Mouse (Mus musculus): Measurements from ENCODE around the gene Anxa4. TPM values are rescaled to one million over a fixed set of nuclear protein-coding genes. Genes with fewer than 3 reads are reported as not detected.

Anxa4 gene
- total RNA-seq, 2 experiments from 2014 or later: 4.8 to 6.2 TPM

GRCm38 (mm10) chr6:86804646-86805045, 11.3 kb upstream of the Anxa4 start:
- no peak for DNase-seq (ENCODE audit: extremely low spot score in 1 of 2, low spot score in 1 of 2)

DNA sequence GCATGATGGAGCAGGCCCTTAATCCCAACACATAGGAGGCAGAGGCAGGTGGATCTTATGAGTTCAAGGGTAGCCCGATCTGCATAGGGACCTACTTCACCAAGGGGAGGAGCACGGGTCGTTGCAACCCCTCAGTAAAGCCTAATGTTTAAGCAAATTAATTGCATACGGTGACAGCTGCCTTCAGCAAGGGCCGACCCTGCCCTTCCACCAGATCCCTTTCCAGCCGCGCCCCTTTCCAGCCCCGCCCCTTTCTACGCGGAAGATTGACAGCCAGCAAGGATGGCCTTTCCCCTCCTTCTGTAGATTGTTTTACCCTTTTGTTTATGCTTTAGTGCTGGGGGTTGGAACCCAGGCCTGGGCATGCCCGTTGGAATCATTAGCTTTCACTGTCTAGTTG, 8.0 kb upstream of the Anxa4 start:
- no peak for DNase-seq (ENCODE audit: extremely low spot score in 1 of 2, low spot score in 1 of 2)

DNA sequence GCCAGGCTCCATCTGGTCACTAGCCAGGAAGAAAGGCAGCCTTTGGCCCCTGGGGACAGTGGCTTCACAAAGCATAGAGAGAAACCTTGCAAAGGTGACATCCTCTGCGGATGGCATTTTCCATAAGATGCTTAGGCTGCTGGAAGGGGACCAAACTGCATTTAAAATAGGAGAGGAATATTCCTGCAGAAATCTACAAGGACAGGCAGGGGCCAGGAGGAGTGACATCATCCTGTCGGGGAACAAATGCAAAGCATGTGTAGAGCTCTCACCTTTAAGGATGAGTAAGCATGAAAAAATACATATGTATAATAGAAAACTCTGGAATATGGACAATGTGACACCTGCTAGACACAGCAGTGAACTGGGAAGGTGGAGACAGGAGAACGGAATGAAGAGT, 7.1 kb upstream of the Anxa4 start:
- DNase-seq (ENCODE audit: extremely low spot score in 1 of 2, low spot score in 1 of 2): no peak

DNA sequence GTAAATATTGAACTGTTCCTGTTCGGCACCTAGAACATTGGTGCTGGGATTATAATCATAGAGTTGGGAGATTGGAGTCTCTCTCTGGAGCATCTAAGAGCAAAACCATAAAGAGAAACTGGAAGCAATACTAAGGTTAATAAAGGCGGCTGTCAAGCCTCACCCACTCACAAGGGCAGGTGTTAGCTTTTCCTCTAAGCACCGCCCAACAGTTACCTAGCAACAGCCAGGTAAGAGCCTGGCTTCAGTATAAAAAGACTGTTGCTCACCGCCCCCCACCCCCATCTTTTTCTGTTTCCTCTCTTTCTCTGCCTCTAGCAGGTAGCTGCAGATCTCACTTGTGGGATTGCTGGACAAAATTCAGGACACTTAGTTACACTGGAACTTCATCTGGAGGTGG, 4.1 kb upstream of the Anxa4 start:
- DNase-seq (ENCODE audit: extremely low spot score in 1 of 2, low spot score in 1 of 2): no peak

DNA sequence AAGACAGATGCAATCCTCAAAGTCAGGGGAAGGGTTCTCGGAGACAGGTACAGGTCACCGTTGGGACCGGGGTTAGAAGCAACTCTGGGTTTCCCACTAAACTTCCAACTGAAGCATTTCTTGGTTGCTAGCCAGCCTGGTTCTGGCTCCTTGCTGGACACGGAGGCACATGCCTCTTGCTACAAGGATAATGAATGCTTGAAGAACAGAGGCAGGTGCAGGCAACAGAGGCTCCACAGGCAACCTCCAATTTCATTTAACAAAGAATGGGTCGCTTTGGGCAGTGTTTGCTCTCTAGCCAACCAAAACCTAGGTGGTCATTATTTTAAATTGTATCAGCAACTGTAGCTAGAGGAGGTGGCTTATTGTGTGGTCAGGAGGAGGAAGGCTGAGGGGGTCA, 573 bp upstream of the Anxa4 start:
- no peak for DNase-seq (ENCODE audit: extremely low spot score in 1 of 2, low spot score in 1 of 2)

DNA sequence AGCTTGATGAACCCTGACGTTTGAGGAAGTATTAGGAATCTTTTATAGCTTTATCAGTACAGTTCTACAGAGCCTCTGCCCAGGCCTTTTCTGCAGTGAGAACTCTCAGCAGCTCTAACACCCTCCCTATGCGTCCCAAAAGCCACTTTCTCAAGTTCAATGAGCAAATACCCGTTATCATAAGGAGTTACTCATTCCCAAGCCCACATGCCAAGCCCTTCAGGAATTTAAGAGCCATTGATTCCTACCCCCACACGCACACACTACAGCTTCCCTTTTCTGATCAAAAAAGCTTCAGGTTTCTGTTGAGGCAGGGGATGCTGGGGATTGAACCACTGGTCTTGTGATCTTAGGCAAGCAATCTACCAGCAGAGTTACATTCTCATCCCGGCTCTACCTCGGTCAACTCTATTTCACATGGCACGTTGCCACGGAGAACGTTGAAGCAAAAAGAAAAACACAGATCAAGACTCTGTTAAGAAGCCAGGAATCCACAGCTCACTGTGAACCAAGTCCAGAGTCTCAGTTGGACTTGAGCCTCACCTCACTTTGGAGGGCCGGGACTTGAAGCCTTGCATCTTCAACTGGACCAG, 2.9 kb downstream of the Anxa4 start:
- no peak for DNase-seq (ENCODE audit: extremely low spot score in 1 of 2, low spot score in 1 of 2)

- no peak for DNase-seq (ENCODE audit: extremely low spot score in 1 of 2, low spot score in 1 of 2)
Observed at GRCm38 (mm10) chr6:86788242-86788641, 5.1 kb downstream of the Anxa4 start.

DNA sequence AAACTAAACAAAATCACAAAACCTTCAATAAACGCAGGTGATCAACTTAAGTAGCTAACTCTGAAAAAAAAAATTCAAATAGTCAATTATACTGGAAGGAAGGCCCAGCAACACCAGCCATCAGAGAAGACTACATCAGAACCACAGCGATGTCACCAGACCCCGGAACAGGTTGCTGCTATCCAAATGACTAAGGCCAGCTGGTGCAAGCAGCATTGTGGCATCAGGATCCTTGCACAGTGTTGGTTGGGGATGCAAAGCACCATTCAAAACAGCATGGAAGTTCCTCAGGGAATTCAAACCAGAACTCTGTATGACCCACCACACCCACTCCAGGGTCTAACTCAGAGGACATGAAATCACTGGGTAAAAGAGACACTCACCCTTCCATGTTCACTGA, 6.8 kb downstream of the Anxa4 start:
- DNase-seq (ENCODE audit: extremely low spot score in 1 of 2, low spot score in 1 of 2): no peak

- no peak for DNase-seq (ENCODE audit: extremely low spot score in 1 of 2, low spot score in 1 of 2)
Observed at GRCm38 (mm10) chr6:86784739-86785138, 8.6 kb downstream of the Anxa4 start.

DNA sequence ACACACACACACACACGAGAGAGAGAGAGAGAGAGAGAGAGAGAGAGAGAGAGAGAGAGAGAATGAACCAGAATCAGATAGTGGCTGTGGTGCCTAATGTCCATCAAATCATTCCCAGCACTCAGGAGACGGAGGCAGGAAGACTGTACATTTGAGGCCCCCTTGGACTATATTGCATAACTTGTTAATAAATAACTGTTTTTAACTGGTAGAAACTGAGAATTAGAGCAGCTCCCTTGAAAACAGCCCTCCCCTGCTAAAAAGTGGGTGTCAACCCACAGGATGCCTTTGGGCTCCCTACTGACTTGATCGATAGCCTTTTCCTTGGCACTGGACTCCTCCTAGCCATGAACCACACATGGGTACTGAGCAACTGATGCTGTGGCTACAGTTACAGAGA, 11.0 kb downstream of the Anxa4 start:
- no peak for DNase-seq (ENCODE audit: extremely low spot score in 1 of 2, low spot score in 1 of 2)

DNA sequence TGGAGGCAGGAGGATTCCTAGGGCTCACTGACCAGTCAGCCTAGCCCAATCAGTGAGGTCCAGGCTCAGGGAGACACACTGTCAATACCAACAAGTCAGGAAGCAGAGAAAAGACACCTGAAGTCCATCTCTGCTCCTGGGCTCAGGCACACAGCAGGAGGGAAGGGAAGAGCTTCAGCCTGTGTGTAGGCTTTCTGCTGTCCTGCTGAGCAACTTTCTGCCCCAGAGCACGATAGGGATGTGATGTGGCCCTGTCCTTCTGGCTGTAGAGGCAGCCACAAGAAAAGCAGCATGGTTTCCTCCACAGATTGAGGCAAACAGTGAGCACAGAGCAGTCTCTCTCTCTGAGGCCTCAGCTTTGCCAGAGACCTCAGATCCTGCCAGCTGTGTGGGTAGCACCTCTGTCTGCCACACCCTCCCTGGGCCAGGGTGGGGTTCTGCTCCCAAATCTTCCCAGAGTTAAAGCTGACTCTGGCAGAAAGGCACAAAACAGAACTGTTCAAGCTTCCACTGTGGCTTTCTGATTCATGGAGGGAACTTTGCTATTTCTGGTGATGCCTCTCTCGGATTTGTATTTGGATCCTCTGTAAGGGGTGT, 11.9 kb downstream of the Anxa4 start:
- no peak for DNase-seq (ENCODE audit: extremely low spot score in 1 of 2, low spot score in 1 of 2)

DNA sequence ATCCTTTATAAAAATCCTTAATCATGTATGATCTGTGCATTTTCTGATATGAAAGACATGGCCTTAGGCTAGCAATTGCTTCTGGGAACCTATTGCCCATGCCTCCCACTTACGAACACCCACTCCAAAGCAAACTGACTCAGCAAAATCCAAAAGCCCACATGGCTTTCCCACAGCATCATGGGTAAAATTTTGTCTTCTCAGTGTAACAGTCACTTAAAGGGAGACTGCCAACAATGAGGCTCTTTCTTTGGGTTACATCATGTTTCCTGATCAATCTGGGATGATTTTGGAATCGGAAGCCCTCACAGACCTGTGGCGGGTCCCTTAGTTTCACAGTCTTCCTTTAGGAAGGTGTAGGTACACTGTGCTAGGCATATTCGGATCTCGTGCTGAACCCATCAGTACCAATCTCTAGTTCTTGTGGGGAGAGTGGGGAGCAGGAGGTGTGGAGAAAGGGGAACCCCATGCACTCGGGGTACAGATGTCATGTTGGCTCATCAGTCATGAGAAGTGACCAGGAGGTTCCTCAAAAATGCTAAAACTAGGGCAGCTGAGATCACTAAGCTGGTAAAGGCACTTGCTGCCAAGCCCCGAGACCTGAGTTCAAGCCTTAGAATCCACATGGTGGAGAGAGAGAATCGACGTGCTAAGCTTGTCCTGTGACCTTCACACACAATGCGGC, 14.3 kb downstream of the Anxa4 start:
- no peak for DNase-seq (ENCODE audit: extremely low spot score in 1 of 2, low spot score in 1 of 2)

- DNase-seq (ENCODE audit: extremely low spot score in 1 of 2, low spot score in 1 of 2): no peak
Observed at GRCm38 (mm10) chr6:86777181-86777580, 16.2 kb downstream of the Anxa4 start.

DNA sequence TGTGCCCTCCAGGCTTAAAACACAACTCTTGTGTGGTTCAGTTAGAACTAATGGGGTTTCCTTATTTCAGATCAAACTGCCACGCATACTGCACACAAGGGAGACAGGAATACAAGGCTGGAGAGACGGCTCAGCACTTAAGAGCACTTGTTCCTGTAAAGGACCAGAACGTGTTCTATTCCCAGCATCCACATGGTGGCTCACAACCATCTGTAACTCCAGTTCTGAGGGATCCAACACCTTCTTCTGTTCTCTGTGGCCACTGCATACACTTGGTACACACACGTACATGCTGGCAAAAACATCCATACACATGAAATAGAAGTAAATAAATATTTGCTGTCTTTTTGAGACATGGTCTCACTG, 16.7 kb downstream of the Anxa4 start:
- peak in 1 of 2 experiments; percentile 12 for DNase-seq (ENCODE audit: extremely low spot score in 1 of 2, low spot score in 1 of 2)

GRCm38 (mm10) chr6:86776001-86776705, 17.2 kb downstream of the Anxa4 start:
- DNase-seq (ENCODE audit: extremely low spot score in 1 of 2, low spot score in 1 of 2): peak in 1 of 2 experiments; percentile 13

GRCm38 (mm10) chr6:86774937-86775336, 18.4 kb downstream of the Anxa4 start:
- no peak for DNase-seq (ENCODE audit: extremely low spot score in 1 of 2, low spot score in 1 of 2)

DNA sequence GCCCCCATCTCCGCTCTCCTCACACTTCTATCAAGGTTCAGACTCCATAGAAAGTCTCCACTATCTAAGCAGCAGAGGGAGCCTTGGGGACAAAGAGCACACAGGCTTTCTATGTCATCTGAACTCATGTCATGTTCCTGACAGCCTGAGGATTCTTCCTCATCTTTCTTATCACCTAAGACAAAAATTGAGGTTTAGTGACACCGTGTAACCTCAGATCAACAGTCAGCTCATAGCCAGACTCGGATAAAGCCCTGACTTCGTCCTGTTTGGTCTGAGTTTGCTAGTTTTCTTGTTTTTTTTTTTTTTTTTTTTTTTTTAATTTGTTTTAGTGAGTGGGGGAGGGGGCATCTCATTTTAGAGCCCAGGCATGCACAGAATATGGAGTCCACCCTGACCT, 19.6 kb downstream of the Anxa4 start:
- no peak for DNase-seq (ENCODE audit: extremely low spot score in 1 of 2, low spot score in 1 of 2)

DNA sequence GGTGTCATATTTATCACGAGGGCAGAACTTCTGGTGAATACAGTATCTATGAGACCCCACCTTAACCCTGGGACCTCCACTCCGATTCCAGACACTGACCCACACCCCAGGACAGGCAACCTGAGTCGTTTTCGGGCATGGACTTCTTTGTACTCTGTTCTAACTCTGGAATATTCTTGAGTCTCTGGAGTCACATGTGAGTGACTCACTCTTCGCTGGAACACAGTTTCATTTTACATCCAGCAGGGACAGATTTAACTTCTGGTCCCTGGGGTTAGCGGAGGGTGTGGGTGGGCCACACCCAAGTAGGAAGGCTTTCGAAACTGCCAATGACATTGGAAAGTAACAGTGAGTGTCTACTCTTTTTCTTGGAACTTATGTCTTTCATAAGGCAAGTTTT, 20.8 kb downstream of the Anxa4 start:
- DNase-seq (ENCODE audit: extremely low spot score in 1 of 2, low spot score in 1 of 2): no peak

DNA sequence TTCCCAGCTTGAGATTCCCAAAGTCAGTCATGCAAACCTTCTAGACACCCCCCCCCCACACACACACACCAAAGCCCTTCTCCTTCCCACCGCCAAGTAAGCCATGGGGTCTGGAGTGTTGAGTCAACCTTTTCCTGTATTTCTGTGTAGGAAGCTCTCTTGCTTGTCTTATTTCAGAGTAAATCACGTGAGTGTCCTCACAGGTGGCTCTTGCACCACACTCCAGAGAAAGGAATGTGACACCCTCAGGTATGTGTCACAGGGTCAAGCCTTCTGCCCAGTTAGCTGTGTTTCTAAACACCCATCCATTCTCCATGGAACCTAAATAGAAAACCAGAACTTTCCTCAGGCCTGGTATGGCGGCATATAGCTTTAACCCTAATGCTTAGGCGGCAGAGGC, 24.4 kb downstream of the Anxa4 start:
- no peak for DNase-seq (ENCODE audit: extremely low spot score in 1 of 2, low spot score in 1 of 2)

- DNase-seq (ENCODE audit: extremely low spot score in 1 of 2, low spot score in 1 of 2): no peak
Observed at GRCm38 (mm10) chr6:86768186-86768776, 25.1 kb downstream of the Anxa4 start.

- DNase-seq (ENCODE audit: extremely low spot score in 1 of 2, low spot score in 1 of 2): no peak
Observed at GRCm38 (mm10) chr6:86767465-86767864, 25.9 kb downstream of the Anxa4 start.

All from layer of hippocampus, postnatal 25 days (tissue).